Mouse (Mus musculus) ES-E14 (cell line): ENCODE data around the gene Otop2.

ENCODE experiments used
- CHD2 ChIP-seq: IDR thresholded peaks from 2 replicates; pipeline ENCODE4 v1.6.1; 2014; ENCODE audit warnings: mild to moderate bottlenecking, low read depth, low read length, inconsistent platforms
- ZC3H11A ChIP-seq: IDR thresholded peaks from 2 replicates; pipeline ENCODE4 v1.6.1; 2012; ENCODE audit warnings: low read depth, mild to moderate bottlenecking, inconsistent platforms, low read length, borderline replicate concordance
- ZNF384 ChIP-seq: IDR thresholded peaks from 2 replicates; pipeline ENCODE4 v1.6.1; 2012; ENCODE audit warnings: low read depth, low read length, inconsistent platforms

DNA sequence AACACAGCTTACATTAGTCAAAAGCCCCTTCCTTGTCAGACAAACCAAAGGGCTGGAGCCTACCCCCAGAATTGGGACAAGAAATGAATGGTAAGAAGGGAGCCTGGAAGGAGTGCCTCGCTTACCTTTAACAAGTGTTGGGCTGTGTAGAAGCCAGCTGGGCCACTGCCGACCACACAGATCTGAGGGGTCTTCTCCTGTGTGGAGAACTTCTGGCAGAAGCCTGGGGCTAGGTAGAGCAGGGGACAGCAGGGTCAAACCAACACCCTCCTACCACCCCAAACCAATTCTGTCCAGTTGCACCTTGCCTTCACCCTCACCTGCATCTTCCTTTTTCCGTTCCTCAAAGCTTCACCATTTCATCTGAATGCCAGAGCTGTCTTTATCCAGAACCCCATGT lies 31.0 kb upstream of the Otop2 start:
- no peak for TF ChIP-seq CHD2
- no peak for TF ChIP-seq ZC3H11A
- no peak for TF ChIP-seq ZNF384
